Mouse (Mus musculus) thymus, postnatal 4 days (tissue): Measurements from ENCODE around the gene Pafah1b2.

ENCODE experiments used
- DNase-seq: peaks from one replicate; pipeline ENCODE4 v3.0.0; 2021

Gene Pafah1b2

GRCm38 (mm10) chr9:46012091-46013008, at the start of gene Pafah1b2, which contains the start of gene Sik3:
Gene Pafah1b2, minus strand, starts transcription at chr9:46012690.
Gene Sik3, plus strand, starts transcription at chr9:46012820.
- peak; percentile 96 for DNase-seq

- DNase-seq = no peak
These were observed 49.4 kb upstream of the Pafah1b2 start for GRCm38 (mm10) chr9:46061696-46062425.

GRCm38 (mm10) chr9:46060249-46060648, 47.8 kb upstream of the Pafah1b2 start:
- no peak for DNase-seq

- DNase-seq = no peak
These were observed 45.6 kb upstream of the Pafah1b2 start for GRCm38 (mm10) chr9:46058065-46058464.

GRCm38 (mm10) chr9:46053014-46053666, 40.6 kb upstream of the Pafah1b2 start:
- DNase-seq = no peak

- DNase-seq = no peak
These were observed 37.7 kb upstream of the Pafah1b2 start for GRCm38 (mm10) chr9:46050203-46050602.

- no peak for DNase-seq
These were observed 37.0 kb upstream of the Pafah1b2 start for GRCm38 (mm10) chr9:46049525-46049924.

GRCm38 (mm10) chr9:46046724-46047517, 34.4 kb upstream of the Pafah1b2 start:
- no peak for DNase-seq

GRCm38 (mm10) chr9:46043626-46044025, 31.1 kb upstream of the Pafah1b2 start:
- no peak for DNase-seq

- no peak for DNase-seq
These were observed 29.9 kb upstream of the Pafah1b2 start for GRCm38 (mm10) chr9:46042387-46042786.

- DNase-seq = no peak
These were observed 28.7 kb upstream of the Pafah1b2 start for GRCm38 (mm10) chr9:46041186-46041585.

GRCm38 (mm10) chr9:46038786-46039185, 26.3 kb upstream of the Pafah1b2 start:
- no peak for DNase-seq

- no peak for DNase-seq
These were observed 24.4 kb upstream of the Pafah1b2 start for GRCm38 (mm10) chr9:46036881-46037280.

- DNase-seq = no peak
These were observed 22.9 kb upstream of the Pafah1b2 start for GRCm38 (mm10) chr9:46035290-46035871.

GRCm38 (mm10) chr9:46033862-46034261, 21.4 kb upstream of the Pafah1b2 start:
- DNase-seq = no peak

- no peak for DNase-seq
These were observed 20.6 kb upstream of the Pafah1b2 start for GRCm38 (mm10) chr9:46033058-46033457.

GRCm38 (mm10) chr9:46032190-46032589, 19.7 kb upstream of the Pafah1b2 start:
- no peak for DNase-seq

- DNase-seq = no peak
These were observed 18.5 kb upstream of the Pafah1b2 start for GRCm38 (mm10) chr9:46030968-46031367.

- no peak for DNase-seq
These were observed 17.7 kb upstream of the Pafah1b2 start for GRCm38 (mm10) chr9:46030184-46030583.

GRCm38 (mm10) chr9:46029534-46029933, 17.0 kb upstream of the Pafah1b2 start:
- no peak for DNase-seq

- no peak for DNase-seq
These were observed 15.5 kb upstream of the Pafah1b2 start for GRCm38 (mm10) chr9:46027994-46028393.
